Mouse (Mus musculus) bone marrow macrophage, adult 2 months (primary cell): ENCODE results near the gene Wfdc16.

Experiments used
- CTCF ChIP-seq: IDR thresholded peaks from 2 replicates; pipeline ENCODE4 v1.5.1; 2012; ENCODE audit warnings: low read depth, mild to moderate bottlenecking, low read length, moderate library complexity
- POLR2A ChIP-seq: IDR thresholded peaks from 2 replicates; pipeline ENCODE4 v1.6.1; 2012; ENCODE audit warnings: mild to moderate bottlenecking, low read depth, low read length, borderline replicate concordance

DNA sequence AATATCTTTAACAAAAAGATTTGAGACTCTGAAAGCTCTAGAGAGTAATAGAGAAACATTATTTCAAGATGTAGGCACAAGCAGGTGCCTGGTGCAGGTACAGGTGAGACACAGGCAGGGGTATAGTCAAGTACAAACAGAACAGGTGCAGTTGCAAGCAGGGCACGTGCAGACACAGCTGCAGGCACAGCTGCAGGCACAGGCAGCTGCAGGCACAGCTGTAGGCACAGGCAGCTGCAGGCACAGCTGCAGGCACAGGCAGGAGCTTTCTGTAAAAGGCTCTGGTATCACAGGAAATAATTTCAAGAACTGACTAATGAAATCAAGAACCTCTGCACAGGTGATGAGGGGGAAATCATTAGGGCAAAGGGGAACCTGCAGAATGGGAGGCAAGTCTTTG, 32.3 kb upstream of the Wfdc16 start:
- TF ChIP-seq CTCF: no peak
- no peak for TF ChIP-seq POLR2A
